In the genomic region with DNA sequence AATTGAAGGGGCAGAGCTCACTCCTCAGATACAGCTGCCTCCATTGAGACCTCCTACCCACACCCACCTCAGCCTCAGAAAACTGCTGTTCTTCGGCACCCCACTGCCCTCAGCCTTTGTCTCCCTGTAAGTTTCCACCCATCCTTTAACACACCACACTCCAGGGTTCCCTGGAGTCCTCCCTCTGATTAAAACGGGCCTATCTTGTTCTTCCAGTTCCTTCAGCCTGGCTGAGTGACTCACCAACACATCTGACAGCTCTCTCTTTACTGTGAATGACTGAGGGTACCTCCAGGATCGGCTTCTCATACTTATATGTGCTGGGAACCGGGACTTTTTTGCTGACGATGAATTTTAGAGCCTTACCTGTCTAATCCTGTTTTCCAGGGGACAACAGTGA, we compare ENCODE assay signal across 30 mouse cellular contexts. TPM values are rescaled to one million over a fixed set of nuclear protein-coding genes. Genes with fewer than 3 reads are reported as not detected.
DNase-seq lines count a peak whose midpoint lies in the region; ATAC-seq lines count a peak whose summit lies in the region.
"Had no signal": no experiment of that assay in that cellular context is flagged by ENCODE, and none has a peak within 500 bp of the region (broad histone marks: within the 10 kb centered on the region; RNA-seq: fewer than 3 reads in every experiment).

No protein-coding gene starts in this region.

- intact Hi-C loops in heart, postnatal 14 days (cut with DNase I), result loop anchor here (5.0 kb wide), 1 partner anchor 264 kb away; no protein-coding TSS in a partner anchor

- H3K9me3 ChIP-seq in intestine, embryonic 15.5 days, result no peaks in the 10 kb centered on the region
- H3K9me3 ChIP-seq in hindbrain, embryonic 10.5 days, result 0 out of 2 replicates have a peak, but pooled peaks cover 3% of the 10 kb centered on the region
- H3K9me3 ChIP-seq: embryonic facial prominence, embryonic 12.5 days; forebrain, embryonic 10.5 days; heart, embryonic 13.5 days had no signal

- H3K4me2 ChIP-seq in intestine, embryonic 15.5 days (replicated peaks), result no peak overlapping the region
- H3K4me2 ChIP-seq: embryonic facial prominence, embryonic 12.5 days; heart, embryonic 13.5 days; liver, embryonic 13.5 days had no signal

- 45% methylated on average over 5 of the region's 5 CpGs for WGBS in intestine, embryonic 15.5 days
- 48% methylated on average over 5 of the region's 5 CpGs for WGBS in hindbrain, embryonic 10.5 days

- H3K36me3 ChIP-seq in intestine, embryonic 15.5 days, result no peaks in the 10 kb centered on the region
- no peaks in the 10 kb centered on the region for H3K36me3 ChIP-seq in hindbrain, embryonic 10.5 days
- H3K36me3 ChIP-seq: embryonic facial prominence, embryonic 12.5 days; forebrain, embryonic 10.5 days; heart, embryonic 13.5 days; liver, embryonic 13.5 days had no signal

- H3K4me1 ChIP-seq in intestine, embryonic 15.5 days (replicated peaks), result no peaks in the 10 kb centered on the region; the same call in 1 of the 2 replicates
- peaks cover 4% of the 10 kb centered on the region; the same call in 1 of the 2 replicates for H3K4me1 ChIP-seq in hindbrain, embryonic 10.5 days (replicated peaks)
- H3K4me1 ChIP-seq: embryonic facial prominence, embryonic 12.5 days; liver, embryonic 13.5 days had no signal

- no peak overlapping the region for H3K4me3 ChIP-seq in intestine, embryonic 15.5 days (replicated peaks)
- no peak overlapping the region for H3K4me3 ChIP-seq in hindbrain, embryonic 10.5 days
- H3K4me3 ChIP-seq: embryonic facial prominence, embryonic 12.5 days; forebrain, embryonic 10.5 days; gastrocnemius, adult 2 months; heart, embryonic 13.5 days; liver, embryonic 13.5 days; megakaryocyte, embryonic 14.5 days had no signal

- ATAC-seq in intestine, embryonic 15.5 days, result peak; percentile 79
- ATAC-seq: hindbrain, postnatal 0 days had no signal

- no peaks in the 10 kb centered on the region for H3K27me3 ChIP-seq in intestine, embryonic 15.5 days (replicated peaks)
- no peaks in the 10 kb centered on the region for H3K27me3 ChIP-seq in hindbrain, embryonic 10.5 days (ENCODE audit: insufficient read depth, poor library complexity, severe bottlenecking)
- H3K27me3 ChIP-seq: CH12.LX; embryonic facial prominence, embryonic 12.5 days; heart, embryonic 13.5 days; liver, embryonic 13.5 days had no signal

- peak; percentile 46 for DNase-seq in heart, adult 11 months
- DNase-seq in heart, postnatal 14 days, result no peak
- peak; percentile 58 for DNase-seq in urinary bladder, postnatal 14 days (ENCODE audit: low spot score)
- no peak for DNase-seq in urinary bladder, postnatal 10 days (ENCODE audit: low spot score)
- no peak for DNase-seq in hindbrain, embryonic 10.5 days (ENCODE audit: low spot score)
- DNase-seq in cerebellum, adult 9-10 months, result no peak
- no peak for DNase-seq in adrenal gland, postnatal 36 days
- DNase-seq: cerebellum, adult 11 months; cerebellum, postnatal 25 days; gastrocnemius, adult 2 months; heart, postnatal 4 days; kidney, adult 9 months; liver, embryonic 13.5 days; lung, postnatal 10 days; right cerebral cortex, adult 18-20 months; thymus, postnatal 36 days had no signal

- no peak overlapping the region for H3K27ac ChIP-seq in intestine, embryonic 15.5 days
- no peak overlapping the region for H3K27ac ChIP-seq in hindbrain, embryonic 10.5 days
- H3K27ac ChIP-seq: embryonic facial prominence, embryonic 12.5 days; forebrain, embryonic 10.5 days; gastrocnemius, adult 2 months; heart, embryonic 13.5 days; hindbrain, postnatal 0 days; liver, embryonic 13.5 days had no signal

- no peak overlapping the region for H3K9ac ChIP-seq in intestine, embryonic 15.5 days
- H3K9ac ChIP-seq: embryonic facial prominence, embryonic 12.5 days; heart, embryonic 13.5 days; liver, embryonic 13.5 days had no signal

RNA-seq across cellular contexts. Expression of a gene that starts 16.4 kb away (rescaled TPM):
- not detected for total RNA-seq in heart, postnatal 14 days (2021)
- not detected in 2 replicates for polyA plus RNA-seq in intestine, embryonic 15.5 days (2015; fragmentation: Nextera tagmentation; extraction: Ambion mirVana)
- polyA plus RNA-seq in hindbrain, embryonic 10.5 days (2016; fragmentation: Nextera tagmentation; extraction: Ambion mirVana), result not detected in 2 replicates
- total RNA-seq in adrenal gland, postnatal 36 days (2021), result not detected
- total RNA-seq: adrenal gland, adult 18-20 months; CH12.LX; gastrocnemius, adult 2 months; granulocyte monocyte progenitor cell, adult 5-6 weeks; heart, postnatal 4 days; hindbrain, postnatal 0 days; midbrain, postnatal 0 days had no signal
- polyA plus RNA-seq: brain, embryonic 14.5 days; embryonic facial prominence, embryonic 12.5 days; forebrain, embryonic 10.5 days; heart, embryonic 13.5 days; hindbrain, postnatal 0 days; large intestine, adult 2 months; limb, embryonic 11.5 days; liver, embryonic 13.5 days; midbrain, postnatal 0 days had no signal

RNA-seq across cellular contexts. Expression of a gene that starts 20.7 kb away (rescaled TPM):
- total RNA-seq in heart, postnatal 14 days (2021), result 100 to 1,000 TPM; 201 to 210 TPM
- 620 and 754 TPM in 2 replicates for polyA plus RNA-seq in intestine, embryonic 15.5 days (2015; fragmentation: Nextera tagmentation; extraction: Ambion mirVana)
- polyA plus RNA-seq in hindbrain, embryonic 10.5 days (2016; fragmentation: Nextera tagmentation; extraction: Ambion mirVana), result 664 and 711 TPM in 2 replicates
- 100 to 1,000 TPM; 378 to 399 TPM for total RNA-seq in adrenal gland, postnatal 36 days (2021)

RNA-seq across cellular contexts. Expression of a gene that starts 33.2 kb away (rescaled TPM):
- total RNA-seq in heart, postnatal 14 days (2021), result 10 to 100 TPM; 29.8 to 30.7 TPM
- 22.2 and 22.5 TPM in 2 replicates for polyA plus RNA-seq in intestine, embryonic 15.5 days (2015; fragmentation: Nextera tagmentation; extraction: Ambion mirVana)
- 17.6 and 22.4 TPM in 2 replicates for polyA plus RNA-seq in hindbrain, embryonic 10.5 days (2016; fragmentation: Nextera tagmentation; extraction: Ambion mirVana)
- total RNA-seq in adrenal gland, postnatal 36 days (2021), result 10 to 100 TPM; 21.5 to 25.0 TPM

RNA-seq across cellular contexts. Expression of a gene that starts 33.2 kb away (rescaled TPM):
- 1 to 10 TPM; 6.8 TPM for total RNA-seq in heart, postnatal 14 days (2021)
- 34.0 and 35.7 TPM in 2 replicates for polyA plus RNA-seq in intestine, embryonic 15.5 days (2015; fragmentation: Nextera tagmentation; extraction: Ambion mirVana)
- 36.8 and 44.8 TPM in 2 replicates for polyA plus RNA-seq in hindbrain, embryonic 10.5 days (2016; fragmentation: Nextera tagmentation; extraction: Ambion mirVana)
- 10 to 100 TPM; 18.0 to 20.1 TPM for total RNA-seq in adrenal gland, postnatal 36 days (2021)

RNA-seq across cellular contexts. Expression of a gene that starts 58.0 kb away (rescaled TPM):
- total RNA-seq in heart, postnatal 14 days (2021), result under 1 TPM in 1 of 2 experiments, not detected in 1; 0.07 TPM
- 0.03 TPM in 1 of 2 replicates, not detected in the other for polyA plus RNA-seq in intestine, embryonic 15.5 days (2015; fragmentation: Nextera tagmentation; extraction: Ambion mirVana)
- 3.9 TPM in 2 replicates for polyA plus RNA-seq in hindbrain, embryonic 10.5 days (2016; fragmentation: Nextera tagmentation; extraction: Ambion mirVana)
- 1 to 10 TPM in 1 of 2 experiments, under 1 TPM in 1; 0.69 to 1.0 TPM for total RNA-seq in adrenal gland, postnatal 36 days (2021)
- total RNA-seq: CH12.LX; granulocyte monocyte progenitor cell, adult 5-6 weeks had no signal
- polyA plus RNA-seq: large intestine, adult 2 months; liver, embryonic 13.5 days; testis, adult 2 months had no signal

Comparison
In these comparisons a context has a peak if more than half of its experiments do, and no peak if none do; other contexts are left out.
1. DNase-seq: peak in heart, adult 11 months (single experiment) and urinary bladder, postnatal 14 days (single experiment); none in heart, postnatal 14 days (0 of 2), urinary bladder, postnatal 10 days (single experiment), hindbrain, embryonic 10.5 days (single experiment), cerebellum, adult 9-10 months (single experiment) and adrenal gland, postnatal 36 days (0 of 2).